Mouse (Mus musculus): Measurements from ENCODE around the gene Idi1. TPM values are rescaled to one million over a fixed set of nuclear protein-coding genes. Genes with fewer than 3 reads are reported as not detected.
"Not testable (repeated sequence)": the region's sequence is repeated elsewhere in the genome, so short reads cannot be mapped to it uniquely, and the experiment has no call there.

Idi1 gene
- total and polyA plus RNA-seq, 2 experiments from 2014 or later: 42.6 to 60.4 TPM

- Histone ChIP-seq H3K27ac (ENCODE audit: low read depth, low read length) (no peak overlapping the region), H3K36me3 (ENCODE audit: insufficient read depth, low read length) (no peaks in the 10 kb centered on the region), H3K4me2 (ENCODE audit: low read depth, low read length, poor library complexity, severe bottlenecking) (no peak overlapping the region), H3K4me1 (ENCODE audit: insufficient read depth, low read length) (no peaks in the 10 kb centered on the region), H3K27me3 (ENCODE audit: insufficient read depth, low read length) (no peaks in the 10 kb centered on the region), H3K9ac (replicated peaks; ENCODE audit: low read length, poor library complexity, severe bottlenecking) (no peak overlapping the region), H3K4me3 (ENCODE audit: low read depth, low read length) (no peak overlapping the region), H3K9me3 (ENCODE audit: low read length) (no peaks in the 10 kb centered on the region)
- 66% methylated on average over 2 of the region's 2 CpGs for WGBS
- TF ChIP-seq CTCF (IDR thresholded peaks at IDR 0.05): no peak
- ATAC-seq (ENCODE audit: low FRiP score): no peak
- DNase-seq (ENCODE audit: low spot score): no peak
These were observed 48.2 kb downstream of the Idi1 start for GRCm38 (mm10) chr13:8933499-8933898.

DNA sequence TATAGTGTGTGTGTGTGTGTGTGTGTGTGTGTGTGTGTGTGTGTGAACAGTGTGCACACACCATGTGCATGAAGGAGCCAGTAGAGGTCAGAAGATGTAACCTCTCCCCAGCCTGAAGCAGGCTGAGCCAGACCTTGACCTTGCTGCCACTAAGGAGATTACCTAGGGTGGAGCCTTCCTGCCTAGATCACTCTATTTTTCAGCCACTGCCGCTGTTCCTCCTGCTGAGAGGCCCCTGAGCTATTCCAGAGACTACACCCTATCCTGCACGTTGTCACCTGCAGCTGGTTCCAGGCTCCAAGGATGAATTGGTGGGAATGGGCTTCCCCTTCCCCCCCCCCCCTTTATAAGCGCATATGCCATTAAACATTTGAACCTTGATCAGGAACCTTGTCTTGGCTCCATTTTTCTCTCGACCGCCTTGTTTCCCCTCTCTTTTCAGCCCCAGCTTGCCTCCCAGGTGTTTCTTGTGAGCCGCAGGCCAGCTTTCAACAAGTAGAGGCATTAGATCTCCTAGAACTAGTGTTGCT is 52.4 kb downstream of the Idi1 start:
- DNase-seq (ENCODE audit: low spot score); ATAC-seq (ENCODE audit: low FRiP score); H3K9ac ChIP-seq (replicated peaks; ENCODE audit: low read length, poor library complexity, severe bottlenecking); H3K4me2 ChIP-seq (ENCODE audit: low read depth, low read length, poor library complexity, severe bottlenecking); H3K4me1 ChIP-seq (ENCODE audit: insufficient read depth, low read length); H3K36me3 ChIP-seq (ENCODE audit: insufficient read depth, low read length); H3K4me3 ChIP-seq (ENCODE audit: low read depth, low read length); H3K27ac ChIP-seq (ENCODE audit: low read depth, low read length); H3K9me3 ChIP-seq (ENCODE audit: low read length); H3K27me3 ChIP-seq (ENCODE audit: insufficient read depth, low read length): not testable (repeated sequence)
- WGBS: 66% methylated on average over 6 of the region's 6 CpGs

DNA sequence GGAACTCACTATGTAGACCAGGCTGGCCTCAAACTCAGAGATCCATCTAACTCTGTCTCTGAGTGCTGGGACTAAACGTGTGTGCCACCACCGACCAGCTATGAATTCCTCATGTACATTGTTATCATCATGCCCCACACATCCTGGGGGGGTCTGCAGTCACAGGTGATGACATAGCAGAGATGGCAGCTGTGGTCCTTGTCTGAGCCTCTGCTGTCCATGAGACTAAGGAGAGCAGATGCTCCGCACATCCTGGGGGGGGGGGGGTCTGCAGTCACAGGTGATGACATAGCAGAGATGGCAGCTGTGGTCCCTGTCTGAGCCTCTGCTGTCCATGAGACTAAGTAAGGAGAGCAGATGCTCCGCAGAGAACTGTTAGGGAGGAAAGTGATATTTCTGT is 55.8 kb downstream of the Idi1 start:
- H3K9ac ChIP-seq (replicated peaks; ENCODE audit: low read length, poor library complexity, severe bottlenecking): not testable (repeated sequence)

DNA sequence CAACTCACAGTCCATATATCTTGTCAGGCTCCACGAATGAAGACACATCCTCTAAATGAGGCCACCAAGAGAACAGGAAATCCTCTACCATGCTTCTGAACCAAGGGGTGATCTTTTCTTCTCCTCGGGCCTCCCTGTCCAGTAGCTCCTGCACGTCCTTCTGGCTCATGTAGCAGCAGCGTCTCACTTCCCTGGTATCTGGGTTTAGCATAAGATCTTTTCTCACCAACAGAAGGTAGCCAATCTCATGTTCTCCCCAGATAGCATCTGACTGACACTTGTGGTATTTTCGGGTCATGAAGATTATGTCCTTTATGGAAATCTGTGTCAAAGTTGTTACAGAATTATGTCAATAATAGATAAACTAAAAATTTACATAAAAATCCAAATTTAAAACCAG is 56.4 kb downstream of the Idi1 start:
- not testable (repeated sequence) for H3K4me1 ChIP-seq (ENCODE audit: insufficient read depth, low read length); H3K4me2 ChIP-seq (ENCODE audit: low read depth, low read length, poor library complexity, severe bottlenecking); H3K9me3 ChIP-seq (ENCODE audit: low read length); H3K9ac ChIP-seq (replicated peaks; ENCODE audit: low read length, poor library complexity, severe bottlenecking); DNase-seq (ENCODE audit: low spot score); ATAC-seq (ENCODE audit: low FRiP score); H3K4me3 ChIP-seq (ENCODE audit: low read depth, low read length); H3K27ac ChIP-seq (ENCODE audit: low read depth, low read length); H3K27me3 ChIP-seq (ENCODE audit: insufficient read depth, low read length); H3K36me3 ChIP-seq (ENCODE audit: insufficient read depth, low read length)
- WGBS: 80% methylated on average over 1 of the region's 5 CpGs

More for the DNA sequence above, 55.8 kb downstream of the Idi1 start:
- 82% methylated on average over 4 of the region's 4 CpGs for WGBS
- H3K4me3 ChIP-seq (ENCODE audit: low read depth, low read length); H3K27ac ChIP-seq (ENCODE audit: low read depth, low read length); H3K9me3 ChIP-seq (ENCODE audit: low read length); H3K36me3 ChIP-seq (ENCODE audit: insufficient read depth, low read length); ATAC-seq (ENCODE audit: low FRiP score); H3K27me3 ChIP-seq (ENCODE audit: insufficient read depth, low read length); DNase-seq (ENCODE audit: low spot score); H3K4me1 ChIP-seq (ENCODE audit: insufficient read depth, low read length); H3K4me2 ChIP-seq (ENCODE audit: low read depth, low read length, poor library complexity, severe bottlenecking): not testable (repeated sequence)

Small RNAs within 50 kb of the gene (microRNA-seq; reads per million reads assigned to microRNA genes)
- gene Gm22750 (ENCODE audit: borderline number of aligned reads): not detected

Other genes with a start within 250 kb of the Idi1 start
- 60.1 and 79.5 TPM in 2 replicates for gene Wdr37, start 13.6 kb upstream of the Idi1 start, total RNA-seq (2014; rRNA removed)
- 39.3 and 40.7 TPM in 2 replicates for gene Wdr37, start 13.6 kb upstream of the Idi1 start, polyA plus RNA-seq (2015; fragmentation: Nextera tagmentation; extraction: Ambion mirVana)
- not detected in 2 replicates for gene Gm9745, start 62.7 kb downstream of the Idi1 start, total RNA-seq (2014; rRNA removed)
- gene Gm9745, start 62.7 kb downstream of the Idi1 start, polyA plus RNA-seq (2015; fragmentation: Nextera tagmentation; extraction: Ambion mirVana): not detected in 2 replicates
- not detected in 2 replicates for gene Idi2, start 67.4 kb downstream of the Idi1 start, total RNA-seq (2014; rRNA removed)
- gene Idi2, start 67.4 kb downstream of the Idi1 start, polyA plus RNA-seq (2015; fragmentation: Nextera tagmentation; extraction: Ambion mirVana): not detected in 2 replicates
- gene Gtpbp4, start 110.6 kb downstream of the Idi1 start, total RNA-seq (2014; rRNA removed): 12.1 and 20.6 TPM in 2 replicates
- 47.2 and 48.7 TPM in 2 replicates for gene Gtpbp4, start 110.6 kb downstream of the Idi1 start, polyA plus RNA-seq (2015; fragmentation: Nextera tagmentation; extraction: Ambion mirVana)
- gene Larp4b, start 208.4 kb downstream of the Idi1 start, total RNA-seq (2014; rRNA removed): 78.3 and 84.0 TPM in 2 replicates
- gene Larp4b, start 208.4 kb downstream of the Idi1 start, polyA plus RNA-seq (2015; fragmentation: Nextera tagmentation; extraction: Ambion mirVana): 38.2 and 40.8 TPM in 2 replicates

Data from midbrain, postnatal 0 days (tissue).